Mouse (Mus musculus): ENCODE measurements around the gene Eif4ebp2. TPM values are rescaled to one million over a fixed set of nuclear protein-coding genes. Genes with fewer than 3 reads are reported as not detected.
A peak's percentile ranks its signal among the peaks of the same experiment; 100 is the strongest.

Eif4ebp2 gene
- 10 to 100 TPM; 65.4 to 74.1 TPM for total RNA-seq (2021)

GRCm38 (mm10) chr10:61452645-61453044 is at the start of gene Eif4ebp2:
Gene Eif4ebp2, minus strand, starts transcription at chr10:61452661.
- intact Hi-C loops (cut with DNase I) = loop anchor here (5.0 kb wide), 1 partner anchor 35 kb away; the partner anchor contains the start of gene Nodal
- peak; percentile 99 for DNase-seq

- DNase-seq = no peak
- intact Hi-C loops (cut with DNase I) = no loop called here
Measured at GRCm38 (mm10) chr10:61500756-61501155, 48.3 kb upstream of the Eif4ebp2 start.

- intact Hi-C loops (cut with DNase I) = no loop called here
- no peak for DNase-seq
Measured at GRCm38 (mm10) chr10:61499505-61500466, 47.3 kb upstream of the Eif4ebp2 start.

- no peak for DNase-seq
- intact Hi-C loops (cut with DNase I) = no loop called here
Measured at GRCm38 (mm10) chr10:61496231-61496630, 43.8 kb upstream of the Eif4ebp2 start.

GRCm38 (mm10) chr10:61495461-61495860 is 43.0 kb upstream of the Eif4ebp2 start:
- intact Hi-C loops (cut with DNase I) = no loop called here
- no peak for DNase-seq

- intact Hi-C loops (cut with DNase I) = loop anchor here (1.0 to 5.0 kb wide), 2 partner anchors 110 to 165 kb away; no protein-coding TSS in a partner anchor
- peak; percentile 78 to 81 for DNase-seq
Measured at GRCm38 (mm10) chr10:61492040-61492439, 39.6 kb upstream of the Eif4ebp2 start.

GRCm38 (mm10) chr10:61491573-61491972 is 39.1 kb upstream of the Eif4ebp2 start:
- no peak for DNase-seq
- intact Hi-C loops (cut with DNase I) = loop anchor here (5.0 kb wide), 1 partner anchor 166 kb away; no protein-coding TSS in a partner anchor

GRCm38 (mm10) chr10:61488522-61489110 is 36.2 kb upstream of the Eif4ebp2 start:
- no peak for DNase-seq
- intact Hi-C loops (cut with DNase I) = no loop called here

- intact Hi-C loops (cut with DNase I) = no loop called here
- no peak for DNase-seq
Measured at GRCm38 (mm10) chr10:61486551-61487339, 34.3 kb upstream of the Eif4ebp2 start.

GRCm38 (mm10) chr10:61484801-61485200 is 32.3 kb upstream of the Eif4ebp2 start:
- DNase-seq = no peak
- intact Hi-C loops (cut with DNase I) = no loop called here

- DNase-seq = no peak
- intact Hi-C loops (cut with DNase I) = no loop called here
Measured at GRCm38 (mm10) chr10:61482771-61483170, 30.3 kb upstream of the Eif4ebp2 start.

- intact Hi-C loops (cut with DNase I) = no loop called here
- no peak for DNase-seq
Measured at GRCm38 (mm10) chr10:61480488-61480887, 28.0 kb upstream of the Eif4ebp2 start.

- DNase-seq = no peak
- intact Hi-C loops (cut with DNase I) = no loop called here
Measured at GRCm38 (mm10) chr10:61479927-61480326, 27.5 kb upstream of the Eif4ebp2 start.

- DNase-seq = no peak
- intact Hi-C loops (cut with DNase I) = no loop called here
Measured at GRCm38 (mm10) chr10:61479461-61479860, 27.0 kb upstream of the Eif4ebp2 start.

GRCm38 (mm10) chr10:61476440-61477165 is 24.1 kb upstream of the Eif4ebp2 start:
- DNase-seq = peak in 1 of 2 experiments; percentile 20
- intact Hi-C loops (cut with DNase I) = no loop called here

GRCm38 (mm10) chr10:61475594-61476439 is 23.4 kb upstream of the Eif4ebp2 start, which contains the start of gene Lrrc20:
Gene Lrrc20, plus strand, starts transcription at chr10:61475801.
- intact Hi-C loops (cut with DNase I) = no loop called here
- DNase-seq = peak; percentile 90 to 91

GRCm38 (mm10) chr10:61474344-61474743 is 21.9 kb upstream of the Eif4ebp2 start:
- intact Hi-C loops (cut with DNase I) = no loop called here
- DNase-seq = no peak

- DNase-seq = peak in 1 of 2 experiments; percentile 30
- intact Hi-C loops (cut with DNase I) = no loop called here
Measured at GRCm38 (mm10) chr10:61473640-61474039, 21.2 kb upstream of the Eif4ebp2 start.

- intact Hi-C loops (cut with DNase I) = no loop called here
Measured at GRCm38 (mm10) chr10:61468900-61469299, 16.4 kb upstream of the Eif4ebp2 start.

More at GRCm38 (mm10) chr10:61468900-61469299, 16.4 kb upstream of the Eif4ebp2 start:
- DNase-seq = no peak

Measured in heart, postnatal 36 days (tissue).